13 mouse cellular contexts compared by ENCODE assay signal in the genomic region with DNA sequence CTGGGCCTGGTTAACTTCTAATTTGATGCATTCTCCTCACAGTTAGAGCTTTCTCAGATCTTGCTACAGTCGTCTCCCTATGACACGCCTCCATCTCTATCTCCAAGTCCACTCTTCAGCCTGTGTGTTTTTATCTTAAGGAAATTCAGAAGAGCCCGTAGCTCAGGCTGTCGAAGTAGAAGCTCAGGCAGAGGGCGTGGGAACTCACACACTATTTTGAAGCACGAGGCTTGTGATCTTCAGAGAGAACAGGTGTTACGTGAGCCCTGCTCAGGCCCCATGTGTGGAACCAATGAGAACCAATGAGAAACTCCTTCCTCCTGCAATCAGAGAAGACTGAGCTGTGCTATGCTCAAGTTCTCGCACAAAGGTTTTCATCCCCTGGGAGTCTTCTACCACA.
DNase-seq lines count a peak whose midpoint lies in the region; TF ChIP-seq lines count a peak whose summit lies in the region.
"Had no signal": no experiment of that assay in that cellular context is flagged by ENCODE, and none has a peak within 500 bp of the region (broad histone marks: within the 10 kb centered on the region; RNA-seq: fewer than 3 reads in every experiment).

No protein-coding gene starts in this region.

- DNase-seq in frontal cortex, adult 2 months (ENCODE audit: extremely low spot score in 1 of 2, low spot score in 1 of 2), result peak; percentile 32 to 57
- DNase-seq in frontal cortex, postnatal 10 days (ENCODE audit: low spot score in 2 of 2), result no peak
- no peak for DNase-seq in layer of hippocampus, adult 2 months (ENCODE audit: low spot score in 2 of 2)
- DNase-seq in layer of hippocampus, postnatal 10 days (ENCODE audit: low spot score in 2 of 2), result no peak
- peak; percentile 31 for DNase-seq in right cerebral cortex, adult 18-20 months
- DNase-seq in right cerebral cortex, postnatal 14 days, result no peak
- DNase-seq in telencephalon, adult 2 months (ENCODE audit: low read depth, low spot score), result peak; percentile 34
- DNase-seq: B cell, adult 2 months; liver, embryonic 13.5 days had no signal

- H3K27ac ChIP-seq in layer of hippocampus, adult 2 months, result peak overlapping the region; percentile 14; the same call in 1 of the 2 replicates
- H3K27ac ChIP-seq: embryonic facial prominence, embryonic 12.5 days; heart, embryonic 15.5 days; liver, embryonic 13.5 days; macrophage; midbrain, embryonic 10.5 days had no signal

- TF ChIP-seq CTCF in layer of hippocampus, adult 2 months (conservative IDR thresholded peaks at IDR 0.05), result no peak

- H3K4me3 ChIP-seq in layer of hippocampus, adult 2 months, result no peak overlapping the region
- H3K4me3 ChIP-seq: embryonic facial prominence, embryonic 12.5 days; heart, embryonic 15.5 days; liver, embryonic 13.5 days; midbrain, embryonic 10.5 days had no signal

Comparison
In these comparisons a context has a peak if more than half of its experiments do, and no peak if none do; other contexts are left out.
1. DNase-seq: peak in frontal cortex, adult 2 months (2 of 2), right cerebral cortex, adult 18-20 months (single experiment) and telencephalon, adult 2 months (single experiment); none in frontal cortex, postnatal 10 days (0 of 2), layer of hippocampus, adult 2 months (0 of 2), layer of hippocampus, postnatal 10 days (0 of 2) and right cerebral cortex, postnatal 14 days (single experiment).